Mouse (Mus musculus) gastrocnemius, postnatal 4 days (tissue): Measurements from ENCODE around the gene Ncoa3. TPM values are rescaled to one million over a fixed set of nuclear protein-coding genes. Genes with fewer than 3 reads are reported as not detected.

Experiments used
- DNase-seq, 2 experiments: peaks; one replicate each; pipeline ENCODE4 v3.0.0; 2021 to 2022; ENCODE audit warnings: low spot score in 2 of 2, mixed read lengths in 2 of 2
- total RNA-seq, 2 experiments: library from RNA; stranded (reverse); gene quantifications; 2 replicates each; pipeline ENCODE4 v1.2.3; 2021

Gene Ncoa3
- total RNA-seq, 2 experiments from 2014 or later = 17.2 to 21.9 TPM

GRCm38 (mm10) chr2:166097443-166098291, 105.2 kb downstream of the Ncoa3 start:
- no peak for DNase-seq

GRCm38 (mm10) chr2:166098292-166098933, 106.0 kb downstream of the Ncoa3 start:
- no peak for DNase-seq

GRCm38 (mm10) chr2:166100309-166101262, 108.2 kb downstream of the Ncoa3 start:
- DNase-seq = no peak

- no peak for DNase-seq
These were observed 110.5 kb downstream of the Ncoa3 start for GRCm38 (mm10) chr2:166102893-166103292.

GRCm38 (mm10) chr2:166105911-166106310, 113.5 kb downstream of the Ncoa3 start:
- DNase-seq = no peak

GRCm38 (mm10) chr2:166106631-166107030, 114.2 kb downstream of the Ncoa3 start:
- DNase-seq = no peak

GRCm38 (mm10) chr2:166107911-166108310, 115.5 kb downstream of the Ncoa3 start:
- DNase-seq = no peak

GRCm38 (mm10) chr2:166108326-166108725, 115.9 kb downstream of the Ncoa3 start:
- DNase-seq = peak; percentile 81 to 88

- no peak for DNase-seq
These were observed 118.3 kb downstream of the Ncoa3 start for GRCm38 (mm10) chr2:166110764-166111163.

- DNase-seq = no peak
These were observed 118.8 kb downstream of the Ncoa3 start for GRCm38 (mm10) chr2:166111238-166111637.

GRCm38 (mm10) chr2:166111831-166112250, 119.4 kb downstream of the Ncoa3 start:
- DNase-seq = no peak

GRCm38 (mm10) chr2:166112986-166113385, 120.5 kb downstream of the Ncoa3 start:
- no peak for DNase-seq

- peak in 1 of 2 experiments; percentile 64 for DNase-seq
These were observed 123.3 kb downstream of the Ncoa3 start for GRCm38 (mm10) chr2:166115571-166116277.

- DNase-seq = no peak
These were observed 123.8 kb downstream of the Ncoa3 start for GRCm38 (mm10) chr2:166116278-166116608.

GRCm38 (mm10) chr2:166116704-166117103, 124.3 kb downstream of the Ncoa3 start:
- no peak for DNase-seq

- DNase-seq = no peak
These were observed 127.6 kb downstream of the Ncoa3 start for GRCm38 (mm10) chr2:166119992-166120391.

GRCm38 (mm10) chr2:166121681-166122355, 129.4 kb downstream of the Ncoa3 start:
- no peak for DNase-seq

GRCm38 (mm10) chr2:166122781-166123180, 130.3 kb downstream of the Ncoa3 start:
- DNase-seq = no peak
